In the genomic region with DNA sequence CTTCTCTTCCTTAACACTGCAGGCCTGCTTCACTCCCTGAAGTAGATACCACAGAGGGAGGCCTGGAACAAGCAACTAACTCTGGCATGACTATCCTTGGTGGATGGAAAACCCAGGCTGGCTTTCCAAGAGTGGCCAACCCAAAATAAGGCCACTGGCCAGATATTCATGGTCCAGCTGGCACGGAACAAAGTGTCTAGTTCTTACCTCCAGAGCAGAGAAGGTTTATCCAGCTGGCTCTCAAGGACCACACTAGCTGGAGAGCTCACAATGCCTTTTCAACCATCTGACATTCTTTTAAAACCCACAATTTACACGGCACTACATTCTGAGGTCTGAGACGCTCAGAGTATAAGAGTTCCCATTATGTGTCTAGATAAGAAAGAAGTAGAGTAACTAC, we compare ENCODE assay signal across 10 mouse cellular contexts. TPM values are rescaled to one million over a fixed set of nuclear protein-coding genes. Genes with fewer than 3 reads are reported as not detected.
A peak's percentile ranks its signal among the peaks of the same experiment; 100 is the strongest.
DNase-seq lines count a peak whose midpoint lies in the region; ATAC-seq lines count a peak whose summit lies in the region.
"Had no signal": no experiment of that assay in that cellular context is flagged by ENCODE, and none has a peak within 500 bp of the region (broad histone marks: within the 10 kb centered on the region; RNA-seq: fewer than 3 reads in every experiment).

No protein-coding gene starts in this region.

- DNase-seq in heart, adult 8-10 months (ENCODE audit: low spot score) = peak; percentile 45
- peak; percentile 72 to 75 for DNase-seq in right cerebral cortex, postnatal 10 days (ENCODE audit: low spot score in 2 of 2)
- no peak for DNase-seq in right cerebral cortex, postnatal 25 days
- peak; percentile 44 for DNase-seq in gastrocnemius, postnatal 10 days
- no peak for DNase-seq in thymus, postnatal 0 days (ENCODE audit: low spot score)
- no peak for DNase-seq in ovary, postnatal 10 days (ENCODE audit: low spot score)
- no peak for DNase-seq in urinary bladder, postnatal 10 days (ENCODE audit: low spot score)

- H3K4me3 ChIP-seq in heart, embryonic 11.5 days (ENCODE audit: low read depth, low read length) = no peak overlapping the region
- H3K4me3 ChIP-seq: stomach, embryonic 15.5 days had no signal

- no peak for ATAC-seq in heart, embryonic 11.5 days (replicated peaks; ENCODE audit: insufficient number of reproducible peaks, low FRiP score, low TSS enrichment)
- ATAC-seq: hindbrain, embryonic 16.5 days had no signal

- H3K9ac ChIP-seq in heart, embryonic 11.5 days (ENCODE audit: low read depth, low read length) = no peak overlapping the region
- H3K9ac ChIP-seq: stomach, embryonic 15.5 days had no signal

- H3K9me3 ChIP-seq in heart, embryonic 11.5 days (replicated peaks; ENCODE audit: control insufficient read depth, low read length) = no peaks in the 10 kb centered on the region
- H3K9me3 ChIP-seq: stomach, embryonic 15.5 days had no signal

- no peak overlapping the region for H3K4me2 ChIP-seq in heart, embryonic 11.5 days
- H3K4me2 ChIP-seq: stomach, embryonic 15.5 days had no signal

- WGBS in heart, embryonic 11.5 days (ENCODE audit: insufficient replicate concordance) = 72% methylated on average over 3 of the region's 3 CpGs

- no peaks in the 10 kb centered on the region for H3K36me3 ChIP-seq in heart, embryonic 11.5 days (ENCODE audit: control insufficient read depth, insufficient read depth, low read length)
- H3K36me3 ChIP-seq: stomach, embryonic 15.5 days had no signal

- no peak overlapping the region for H3K27ac ChIP-seq in heart, embryonic 11.5 days (ENCODE audit: low read depth, low read length)
- H3K27ac ChIP-seq: stomach, embryonic 15.5 days had no signal

- H3K27me3 ChIP-seq in heart, embryonic 11.5 days (ENCODE audit: control insufficient read depth, insufficient read depth, low read length) = no peaks in the 10 kb centered on the region
- H3K27me3 ChIP-seq: stomach, embryonic 15.5 days had no signal

- no peaks in the 10 kb centered on the region for H3K4me1 ChIP-seq in heart, embryonic 11.5 days (ENCODE audit: control insufficient read depth, insufficient read depth, low read length)

RNA-seq across cellular contexts. Expression of gene Rnf24, which starts 8.2 kb away (rescaled TPM):
- total RNA-seq in heart, adult 8-10 months (2022) = 1 to 10 TPM; 2.9 to 4.1 (median 3.3) TPM
- 1.7 and 2.3 TPM in 2 replicates for polyA plus RNA-seq in heart, embryonic 11.5 days (2014; fragmentation: Nextera tagmentation; extraction: Ambion mirVana)
- total RNA-seq in gastrocnemius, postnatal 10 days (2021) = 1 to 10 TPM; 3.1 to 4.7 TPM
- 0.75 and 1.4 TPM in 2 replicates for polyA plus RNA-seq in thymus, postnatal 0 days (2015; fragmentation: Nextera tagmentation; extraction: Ambion mirVana)

Comparison
In these comparisons a context has a peak if more than half of its experiments do, and no peak if none do; other contexts are left out.
1. DNase-seq: peak in heart, adult 8-10 months (single experiment), right cerebral cortex, postnatal 10 days (2 of 2) and gastrocnemius, postnatal 10 days (single experiment); none in right cerebral cortex, postnatal 25 days (single experiment), thymus, postnatal 0 days (single experiment), ovary, postnatal 10 days (single experiment) and urinary bladder, postnatal 10 days (single experiment).